Mouse (Mus musculus) heart, embryonic 11.5 days (tissue): ENCODE measurements around the gene Ifit2. TPM values are rescaled to one million over a fixed set of nuclear protein-coding genes. Genes with fewer than 3 reads are reported as not detected.
A peak's percentile ranks its signal among the peaks of the same experiment; 100 is the strongest.

Experiments used
- ATAC-seq: fragments of 200-750 bp; cut with Nextera tagmentation; replicated peaks from 2 replicates; pipeline ENCODE4 v1.8.0; 2017; ENCODE audit warnings: moderate library complexity; ENCODE audit not compliant: insufficient number of reproducible peaks, low FRiP score, low TSS enrichment
- H3K27ac ChIP-seq: fragments of 300-500 bp; sonication (generic); 2 replicates; pipeline ENCODE4 v1.5.1; 2014; ENCODE audit warnings: mild to moderate bottlenecking, low read depth, low read length
- H3K27me3 ChIP-seq: fragments of 300-500 bp; sonication (generic); 2 replicates; pipeline ENCODE4 v1.6.1; 2014; ENCODE audit warnings: mild to moderate bottlenecking, low read length, mixed read lengths; ENCODE audit not compliant: control insufficient read depth, insufficient read depth
- H3K36me3 ChIP-seq: fragments of 300-500 bp; sonication (generic); 2 replicates; pipeline ENCODE4 v1.6.1; 2014; ENCODE audit warnings: mild to moderate bottlenecking, low read length, moderate library complexity, mixed read lengths; ENCODE audit not compliant: control insufficient read depth, insufficient read depth
- H3K4me1 ChIP-seq: fragments of 300-500 bp; sonication (generic); 2 replicates; pipeline ENCODE4 v1.6.1; 2014; ENCODE audit warnings: low read length; ENCODE audit not compliant: control insufficient read depth, insufficient read depth
- H3K4me2 ChIP-seq: fragments of 300-500 bp; sonication (generic); 2 replicates; pipeline ENCODE4 v1.6.1; 2014; ENCODE audit warnings: mild to moderate bottlenecking, moderate library complexity
- H3K4me3 ChIP-seq: fragments of 300-500 bp; sonication (generic); 2 replicates; pipeline ENCODE4 v1.5.1; 2014; ENCODE audit warnings: low read depth, low read length
- H3K9ac ChIP-seq: fragments of 300-500 bp; sonication (generic); 2 replicates; pipeline ENCODE4 v1.6.1; 2014; ENCODE audit warnings: mild to moderate bottlenecking, low read depth, low read length, moderate library complexity
- H3K9me3 ChIP-seq: fragments of 300-500 bp; sonication (generic); replicated peaks from 2 replicates; pipeline ENCODE4 v1.6.1; 2016; ENCODE audit warnings: low read length; ENCODE audit not compliant: control insufficient read depth
- WGBS: fragments of 180-500 bp; shearing (Covaris S2); extraction: QIAGEN DNeasy Blood & Tissue Kit; methylation state at CpG from one replicate; pipeline ENCODE4 v1.1.7; 2014; ENCODE audit not compliant: insufficient replicate concordance; 5-methylcytosine and 5-hydroxymethylcytosine counted together
- polyA plus RNA-seq: library from polyadenylated mRNA; unstranded; fragments of >200 nt; fragmentation: Nextera tagmentation; extraction: Ambion mirVana; gene quantifications from 2 replicates; pipeline ENCODE4 v1.2.1, GENCODE M21; 2014

Ifit2 gene
- polyA plus RNA-seq, 1 experiment from 2014 or later: 5.6 TPM

DNA sequence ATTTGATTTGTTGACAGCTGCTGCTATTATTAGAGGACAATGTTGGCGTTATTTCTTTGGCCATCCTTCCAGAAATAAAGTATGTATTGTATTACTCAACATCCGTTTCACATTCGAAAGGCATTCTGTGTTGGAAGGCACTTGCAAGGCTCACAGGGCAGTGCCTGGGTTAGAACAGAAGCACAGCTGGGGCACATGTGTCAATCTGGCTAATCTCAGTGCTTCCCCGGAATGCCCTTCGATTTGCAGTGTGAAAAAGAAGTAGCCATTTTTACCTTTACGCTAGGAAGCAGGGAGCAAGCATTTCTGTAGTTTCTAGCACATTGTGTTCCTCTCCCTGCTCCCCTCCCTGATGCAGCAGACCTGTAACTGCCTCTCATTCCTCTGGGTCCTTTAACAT lies 2.5 kb downstream of the Ifit2 start:
- H3K27ac ChIP-seq: 0 out of 2 replicates have a peak overlapping the region, but pooled peaks have one; percentile 41
- H3K4me3 ChIP-seq: no peak overlapping the region
- H3K4me2 ChIP-seq: peak overlapping the region; percentile 11; the same call in 1 of the 2 replicates
- 47% methylated on average over 6 of the region's 6 CpGs for WGBS
- H3K36me3 ChIP-seq: no peaks in the 10 kb centered on the region
- ATAC-seq: no peak
- no peaks in the 10 kb centered on the region for H3K9me3 ChIP-seq
- no peak overlapping the region for H3K9ac ChIP-seq
- H3K27me3 ChIP-seq: no peaks in the 10 kb centered on the region
- peaks cover 14% of the 10 kb centered on the region; the same call in 1 of the 2 replicates for H3K4me1 ChIP-seq

DNA sequence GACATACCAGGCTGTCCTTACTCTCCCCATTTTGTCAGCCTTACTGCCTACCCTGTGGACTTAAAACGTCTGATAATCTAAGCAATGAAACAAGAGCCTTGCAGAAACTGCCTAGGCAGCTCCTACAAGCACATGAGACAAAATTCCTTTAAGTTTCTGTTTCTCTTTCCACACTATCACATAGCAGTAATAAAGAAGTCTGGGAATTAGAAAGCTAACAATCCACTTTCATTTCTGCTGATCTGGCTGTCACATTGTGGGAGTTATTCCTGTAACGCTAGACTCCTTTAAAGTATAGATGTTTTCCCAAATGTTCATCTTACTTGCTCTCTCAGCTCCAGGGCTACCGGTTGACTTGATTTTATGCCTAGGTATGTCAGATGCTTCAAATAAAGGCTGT lies 3.0 kb downstream of the Ifit2 start:
- H3K4me2 ChIP-seq: peak overlapping the region; percentile 1; the same call in 1 of the 2 replicates

DNA sequence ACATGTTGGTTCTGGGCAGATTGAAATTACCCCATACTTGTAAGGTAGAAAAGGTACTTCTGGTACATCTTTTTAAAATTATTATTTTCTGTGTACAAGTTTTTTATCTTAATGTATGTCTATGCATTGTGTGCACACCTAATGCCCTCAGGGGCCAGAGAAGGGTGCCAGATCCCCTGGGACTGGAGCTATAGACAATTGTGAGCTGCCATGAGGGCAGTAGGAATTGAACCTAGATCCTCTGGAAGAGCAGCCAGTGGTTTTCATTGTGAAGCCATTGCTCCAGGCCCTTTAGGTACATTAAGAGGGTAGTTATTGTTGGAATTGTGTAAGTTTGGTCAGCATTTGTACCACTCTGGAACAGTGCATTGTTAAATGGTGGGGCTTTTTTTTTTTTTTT lies 3.6 kb downstream of the Ifit2 start:
- Histone ChIP-seq H3K4me2 (no peak overlapping the region), H3K4me1 (peaks cover 14% of the 10 kb centered on the region; the same call in 1 of the 2 replicates), H3K9ac (no peak overlapping the region), H3K4me3 (no peak overlapping the region), H3K27me3 (no peaks in the 10 kb centered on the region), H3K9me3 (no peaks in the 10 kb centered on the region), H3K27ac (no peak overlapping the region), H3K36me3 (no peaks in the 10 kb centered on the region)
- no peak for ATAC-seq

More for the DNA sequence above, 3.0 kb downstream of the Ifit2 start:
- H3K9me3 ChIP-seq: no peaks in the 10 kb centered on the region
- no peak for ATAC-seq
- H3K4me3 ChIP-seq: no peak overlapping the region
- no peaks in the 10 kb centered on the region for H3K27me3 ChIP-seq
- no peaks in the 10 kb centered on the region for H3K36me3 ChIP-seq
- no peak overlapping the region for H3K27ac ChIP-seq
- H3K9ac ChIP-seq: no peak overlapping the region
- WGBS: 59% methylated on average over 3 of the region's 3 CpGs
- H3K4me1 ChIP-seq: peaks cover 14% of the 10 kb centered on the region; the same call in 1 of the 2 replicates

DNA sequence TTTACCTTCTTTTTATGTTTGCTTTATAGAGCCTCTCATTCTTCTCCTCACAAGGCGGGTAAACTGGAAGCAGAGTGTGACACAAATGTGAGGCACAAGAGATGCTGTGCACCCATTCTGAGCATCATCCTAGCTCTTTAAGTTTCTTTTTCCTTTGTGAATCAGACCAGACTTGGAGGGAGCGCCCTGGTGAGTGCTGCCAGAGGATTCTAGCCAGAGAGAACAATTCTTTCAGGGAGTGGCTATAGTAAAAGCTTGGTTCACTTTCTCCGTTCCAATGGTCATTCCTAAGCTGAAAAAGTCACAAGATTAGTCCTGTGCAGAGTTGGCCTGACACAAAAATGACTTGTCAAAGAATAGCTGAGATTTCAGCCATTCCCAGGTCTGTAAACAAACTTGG lies 6.1 kb downstream of the Ifit2 start:
- Histone ChIP-seq H3K36me3 (no peaks in the 10 kb centered on the region), H3K27me3 (no peaks in the 10 kb centered on the region), H3K9ac (no peak overlapping the region), H3K4me2 (no peak overlapping the region), H3K27ac (no peak overlapping the region), H3K9me3 (no peaks in the 10 kb centered on the region), H3K4me1 (peaks cover 14% of the 10 kb centered on the region; the same call in 1 of the 2 replicates), H3K4me3 (no peak overlapping the region)
- no peak for ATAC-seq
- 69% methylated on average over 3 of the region's 3 CpGs for WGBS

DNA sequence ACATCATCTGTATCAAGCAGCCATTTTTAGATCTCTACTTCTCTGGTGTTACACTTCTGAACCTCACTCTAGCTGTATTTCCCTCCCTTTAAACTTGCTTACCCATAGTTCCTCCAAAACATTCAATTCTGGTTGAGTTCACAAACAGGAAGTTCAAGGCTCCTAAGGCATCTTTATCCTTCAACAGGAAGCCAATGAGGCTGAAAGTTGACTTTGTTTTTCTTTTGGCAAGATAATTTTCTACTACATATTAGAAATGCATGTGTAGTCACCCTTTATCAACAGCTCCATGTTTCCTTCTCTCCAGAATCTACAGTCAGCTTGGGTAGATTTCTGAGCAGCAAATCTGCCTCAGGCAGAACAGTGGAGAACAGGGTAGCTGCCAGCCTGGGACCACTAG lies 12.1 kb downstream of the Ifit2 start:
- no peak for ATAC-seq
- no peak overlapping the region for H3K9ac ChIP-seq
- H3K27me3 ChIP-seq: no peaks in the 10 kb centered on the region
- H3K4me3 ChIP-seq: no peak overlapping the region
- H3K27ac ChIP-seq: no peak overlapping the region
- no peaks in the 10 kb centered on the region for H3K36me3 ChIP-seq
- H3K4me2 ChIP-seq: no peak overlapping the region
- no peaks in the 10 kb centered on the region for H3K4me1 ChIP-seq
- no peaks in the 10 kb centered on the region for H3K9me3 ChIP-seq

DNA sequence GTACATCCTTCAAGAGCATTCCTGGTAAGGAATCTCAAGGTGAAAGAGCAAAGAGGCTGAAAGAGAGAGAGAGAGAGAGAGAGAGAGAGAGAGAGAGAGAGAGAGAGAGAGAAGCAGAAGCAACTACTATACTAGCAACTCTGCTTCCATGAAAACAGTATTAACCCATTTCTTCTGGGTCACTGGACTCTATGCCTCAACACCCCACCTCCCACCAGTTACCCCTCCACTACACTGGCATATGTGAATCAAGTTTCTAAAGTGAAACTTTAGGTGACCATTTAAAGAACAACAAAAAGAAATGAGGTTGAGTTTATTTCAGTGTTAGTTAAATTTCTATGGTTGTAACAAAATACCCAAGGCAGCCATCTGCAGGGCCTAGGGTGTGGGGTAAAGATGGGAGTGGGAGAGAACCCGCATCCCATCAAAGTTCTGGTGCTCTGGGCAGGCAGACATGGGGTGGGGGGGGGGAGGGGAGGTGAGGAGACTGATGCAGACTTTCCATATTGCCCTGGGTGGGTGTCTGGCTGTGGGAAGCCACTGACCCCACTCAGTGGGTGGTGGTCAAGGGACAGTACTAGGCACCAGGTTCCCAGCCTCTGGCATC lies 15.8 kb downstream of the Ifit2 start:
- Histone ChIP-seq H3K4me1 (peaks cover 3% of the 10 kb centered on the region; the same call in 1 of the 2 replicates), H3K27ac (no peak overlapping the region), H3K36me3 (no peaks in the 10 kb centered on the region), H3K4me3 (no peak overlapping the region), H3K27me3 (no peaks in the 10 kb centered on the region), H3K4me2 (no peak overlapping the region), H3K9me3 (no peaks in the 10 kb centered on the region), H3K9ac (no peak overlapping the region)
- 72% methylated on average over 1 of the region's 1 CpGs for WGBS
- no peak for ATAC-seq

DNA sequence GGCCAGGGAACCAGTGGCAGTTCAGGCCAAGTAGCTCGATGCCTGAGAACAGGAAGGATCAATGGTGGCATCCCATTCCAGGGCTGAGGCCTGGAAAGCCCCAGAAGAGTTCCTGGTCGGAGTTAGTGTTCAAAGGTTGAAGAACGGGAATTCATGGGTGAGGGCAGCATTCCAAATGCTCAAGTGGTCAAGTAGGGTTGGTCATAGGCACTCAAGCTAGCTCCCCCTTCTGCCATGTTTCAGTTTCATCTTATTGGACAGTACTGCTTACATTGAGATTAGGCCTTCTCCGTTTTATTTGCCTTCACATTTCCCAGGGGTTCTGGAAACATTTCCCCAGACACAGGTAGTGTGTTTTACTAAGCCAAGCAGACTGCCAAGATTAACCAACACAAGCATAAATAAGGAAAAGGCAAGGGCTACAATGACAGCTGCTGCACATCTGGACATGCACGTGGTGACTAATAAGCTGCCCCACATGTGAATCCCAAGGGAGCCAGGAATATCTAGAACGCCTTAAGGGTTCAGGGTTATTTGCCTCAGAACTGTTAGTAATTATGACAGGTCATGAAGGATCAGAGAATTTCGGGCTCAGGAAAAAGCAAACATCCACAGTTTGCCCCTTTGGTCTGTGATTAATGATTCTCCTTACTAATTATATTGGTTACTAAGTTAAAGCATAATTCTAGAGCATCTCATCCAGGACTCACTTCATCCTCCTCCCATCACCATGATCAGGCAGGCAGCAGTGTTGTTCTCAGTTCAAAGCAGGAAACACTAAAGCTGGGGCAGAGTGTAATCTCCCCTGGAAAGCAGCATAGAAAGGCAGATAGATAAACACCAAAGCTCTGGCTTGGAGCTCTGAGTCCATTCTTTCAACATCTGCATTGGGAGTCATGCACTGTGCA lies 18.7 kb downstream of the Ifit2 start:
- no peaks in the 10 kb centered on the region for H3K27me3 ChIP-seq
- H3K36me3 ChIP-seq: no peaks in the 10 kb centered on the region
- H3K9ac ChIP-seq: no peak overlapping the region
- no peak for ATAC-seq
- WGBS: 72% methylated on average over 7 of the region's 7 CpGs
- no peak overlapping the region for H3K27ac ChIP-seq
- H3K4me1 ChIP-seq: peaks cover 3% of the 10 kb centered on the region; the same call in 1 of the 2 replicates
- no peak overlapping the region for H3K4me2 ChIP-seq
- no peaks in the 10 kb centered on the region for H3K9me3 ChIP-seq
- no peak overlapping the region for H3K4me3 ChIP-seq

DNA sequence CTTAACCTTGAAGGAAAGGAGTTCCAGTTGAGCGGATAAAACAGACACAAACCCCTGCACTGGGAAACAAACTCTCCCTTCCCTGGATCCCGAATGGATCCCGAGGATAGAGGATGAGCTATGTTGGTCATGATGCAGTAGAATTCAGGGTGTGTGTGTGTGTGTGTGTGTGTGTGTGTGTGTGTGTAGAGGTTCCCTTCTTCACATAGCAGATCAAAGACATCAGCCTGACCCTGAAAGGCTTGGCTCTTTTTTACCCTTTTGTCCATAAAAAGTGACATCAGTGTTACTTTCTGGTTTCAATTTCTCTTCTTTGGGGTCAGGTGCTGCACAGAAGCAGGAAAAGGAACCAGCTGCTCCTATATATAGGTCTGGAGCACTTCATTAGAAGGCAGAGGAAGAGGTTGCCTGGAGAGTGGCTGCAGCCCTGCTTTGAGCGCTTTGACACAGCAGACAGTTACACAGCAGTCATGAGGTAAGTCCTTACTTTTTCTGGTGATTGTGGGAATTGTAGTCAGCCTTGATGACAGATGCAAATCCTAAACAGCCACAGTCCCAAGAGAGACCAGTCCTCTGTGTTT lies 19.5 kb downstream of the Ifit2 start:
- H3K4me3 ChIP-seq: no peak overlapping the region
- no peaks in the 10 kb centered on the region for H3K9me3 ChIP-seq
- WGBS: 62% methylated on average over 4 of the region's 4 CpGs
- no peak overlapping the region for H3K4me2 ChIP-seq
- H3K36me3 ChIP-seq: no peaks in the 10 kb centered on the region
- H3K9ac ChIP-seq: no peak overlapping the region
- H3K4me1 ChIP-seq: peaks cover 3% of the 10 kb centered on the region; the same call in 1 of the 2 replicates
- H3K27me3 ChIP-seq: no peaks in the 10 kb centered on the region
- ATAC-seq: no peak
- no peak overlapping the region for H3K27ac ChIP-seq
